Mouse (Mus musculus) forelimb bud, embryonic 11.5 days (tissue): ENCODE measurements around the gene Yjefn3.
"Not testable (repeated sequence)": the region's sequence is repeated elsewhere in the genome, so short reads cannot be mapped to it uniquely, and the experiment has no call there.

Source experiments
- DNase-seq: peaks from one replicate; pipeline ENCODE4 v3.0.0-alpha.2; 2012; ENCODE audit warnings: low read depth, low spot score

Gene Yjefn3

GRCm38 (mm10) chr8:69902163-69903062 is at the start of gene Yjefn3, which contains the start of the genes Tssk6 and Ndufa13:
Gene Yjefn3, minus strand, starts transcription at chr8:69902712.
Gene Tssk6, plus strand, starts transcription at chr8:69902184.
Gene Ndufa13, minus strand, starts transcription at chr8:69902558.
- DNase-seq, result no peak

DNA sequence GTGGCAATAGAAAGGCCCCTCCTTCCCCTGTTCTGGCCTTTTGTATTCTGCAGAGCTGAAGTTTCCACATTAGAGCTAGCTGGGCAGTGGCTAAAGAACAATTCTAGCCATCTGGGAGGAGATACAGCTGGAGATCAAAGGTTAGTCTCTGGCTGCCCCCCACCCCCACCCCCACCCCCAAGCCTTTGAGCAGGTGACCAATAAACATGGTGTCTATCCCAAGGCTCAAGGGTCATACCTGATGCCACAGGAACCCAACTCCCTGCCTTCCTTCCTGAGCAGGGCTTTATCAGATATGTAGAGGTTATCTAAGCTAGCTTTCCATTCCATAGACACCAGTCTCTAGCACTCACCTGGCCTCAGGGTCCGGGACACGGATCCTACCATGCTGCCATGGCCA is 47.8 kb upstream of the Yjefn3 start:
- DNase-seq, result no peak

GRCm38 (mm10) chr8:69942495-69942894 is 40.0 kb upstream of the Yjefn3 start:
- DNase-seq, result not testable (repeated sequence)

DNA sequence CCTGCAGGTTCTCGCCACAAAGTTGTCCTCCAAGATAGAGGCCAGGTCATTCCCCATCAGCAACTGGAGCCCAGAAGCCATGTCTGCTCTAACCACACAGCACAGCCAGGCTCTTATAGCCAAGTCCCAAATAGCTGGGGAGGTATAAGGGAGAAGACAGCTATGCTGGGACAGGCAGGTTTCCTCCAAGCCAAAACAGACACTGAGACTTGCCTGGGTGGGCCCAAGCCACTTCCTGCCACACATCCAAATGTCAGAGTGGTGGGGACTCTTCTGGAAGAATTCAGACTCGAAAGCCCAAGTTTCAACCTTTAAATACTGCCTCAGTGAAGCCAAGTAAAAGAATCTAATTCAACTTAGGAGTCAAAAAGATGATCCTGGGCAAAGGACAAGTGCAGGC is 37.9 kb upstream of the Yjefn3 start:
- no peak for DNase-seq

DNA sequence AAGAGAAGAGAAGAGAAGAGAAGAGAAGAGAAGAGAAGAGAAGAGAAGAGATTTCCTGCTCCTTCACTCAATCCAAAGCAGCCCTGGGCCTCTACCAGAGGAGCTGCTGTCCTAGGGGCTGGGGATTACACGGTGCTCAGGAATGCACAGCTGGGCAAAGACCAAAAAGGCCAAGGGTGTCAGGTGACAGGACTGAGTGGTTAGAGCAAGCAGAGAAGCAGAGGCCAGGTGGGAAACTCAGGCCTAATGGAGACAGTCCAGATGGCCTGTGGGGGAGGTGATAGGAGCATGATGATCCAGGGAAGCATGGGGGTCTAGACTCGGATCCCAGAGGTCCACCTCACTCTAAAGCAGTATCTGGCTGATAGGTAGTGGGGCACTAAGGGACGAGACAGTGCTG is 37.1 kb upstream of the Yjefn3 start:
- DNase-seq, result peak; percentile 81

GRCm38 (mm10) chr8:69938245-69938982 is 35.9 kb upstream of the Yjefn3 start:
- no peak for DNase-seq

GRCm38 (mm10) chr8:69937466-69937865 is 35.0 kb upstream of the Yjefn3 start:
- DNase-seq, result no peak

- DNase-seq, result peak; percentile 29
These were observed 33.7 kb upstream of the Yjefn3 start for GRCm38 (mm10) chr8:69936050-69936794.

GRCm38 (mm10) chr8:69935431-69935830 is 32.9 kb upstream of the Yjefn3 start:
- DNase-seq, result no peak

GRCm38 (mm10) chr8:69934582-69934981 is 32.1 kb upstream of the Yjefn3 start:
- no peak for DNase-seq

DNA sequence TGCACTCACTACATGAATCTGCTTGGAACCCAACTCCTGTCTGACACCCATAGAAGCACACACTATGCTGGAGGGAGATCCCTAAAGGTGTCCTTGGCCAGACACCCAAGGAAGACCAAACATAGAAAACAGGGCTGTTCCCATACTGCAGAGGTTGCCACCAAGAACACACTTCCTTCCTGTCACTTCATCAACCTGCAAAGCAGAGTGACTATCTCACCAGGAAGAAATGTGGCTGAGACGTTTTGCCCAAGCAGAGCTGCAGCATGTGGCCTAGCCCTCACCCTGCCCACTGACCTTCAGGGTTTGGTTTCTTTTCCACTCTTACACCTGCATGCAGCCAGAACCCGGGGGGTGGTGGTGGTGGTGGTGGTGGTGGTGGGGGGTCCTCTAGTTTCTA is 31.3 kb upstream of the Yjefn3 start:
- no peak for DNase-seq

DNA sequence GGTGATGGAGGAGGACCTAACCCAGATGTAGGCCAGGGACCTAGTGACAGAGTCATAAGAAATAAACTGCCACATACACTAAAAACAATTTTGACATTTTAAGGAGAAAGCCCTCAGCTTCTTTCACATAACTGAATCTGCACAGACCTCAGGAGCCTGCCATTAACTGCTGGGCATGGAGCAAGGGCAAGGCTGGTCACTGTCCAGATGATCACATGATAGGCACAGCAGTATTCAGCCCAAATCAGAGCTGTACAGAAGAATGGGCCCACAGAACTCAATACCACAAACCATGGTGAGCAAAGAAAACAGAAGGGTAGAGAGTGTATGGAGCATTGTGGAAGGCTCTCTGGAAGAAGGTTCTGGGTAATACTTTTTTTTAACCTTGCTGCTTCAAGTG is 24.4 kb upstream of the Yjefn3 start:
- DNase-seq, result no peak

DNA sequence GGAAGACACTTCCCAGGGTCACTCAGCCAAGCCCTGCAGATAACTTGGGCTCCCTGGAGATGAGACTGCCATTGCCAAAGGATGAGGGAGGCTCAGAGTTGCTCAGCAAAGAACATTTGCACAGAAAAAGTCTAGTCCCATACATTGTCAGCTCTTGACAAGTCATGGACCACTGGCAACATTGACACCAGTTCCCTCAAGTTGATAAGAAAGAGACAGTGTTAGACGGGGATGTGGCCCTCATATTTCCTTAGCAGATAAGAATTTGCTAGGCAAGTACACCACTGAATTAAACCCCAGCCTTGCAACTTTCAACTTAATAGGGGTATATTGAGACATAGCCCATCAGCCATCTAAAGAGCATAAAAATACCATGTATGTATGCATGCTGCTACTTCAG is 21.5 kb upstream of the Yjefn3 start:
- DNase-seq, result no peak

DNA sequence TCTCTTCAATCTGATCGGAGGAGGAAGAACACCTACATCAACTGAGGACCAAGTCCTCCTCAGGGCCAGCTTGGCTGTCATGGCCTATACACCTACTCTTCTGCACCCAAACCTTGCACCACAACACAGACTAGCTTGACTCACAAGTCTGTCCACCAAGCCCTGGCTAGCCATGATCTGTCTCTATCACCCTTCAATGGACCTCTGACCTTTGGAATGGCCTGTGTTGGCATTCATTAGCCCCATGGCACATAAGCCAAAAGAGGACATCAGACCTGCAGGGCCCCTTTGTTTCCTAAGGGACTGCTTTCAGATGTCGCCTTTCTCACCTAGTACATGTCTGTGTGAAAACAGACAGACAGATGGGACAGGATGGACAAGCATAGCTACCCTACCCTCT is 18.6 kb upstream of the Yjefn3 start:
- no peak for DNase-seq

GRCm38 (mm10) chr8:69919876-69920662 is 17.6 kb upstream of the Yjefn3 start:
- peak; percentile 67 for DNase-seq

DNA sequence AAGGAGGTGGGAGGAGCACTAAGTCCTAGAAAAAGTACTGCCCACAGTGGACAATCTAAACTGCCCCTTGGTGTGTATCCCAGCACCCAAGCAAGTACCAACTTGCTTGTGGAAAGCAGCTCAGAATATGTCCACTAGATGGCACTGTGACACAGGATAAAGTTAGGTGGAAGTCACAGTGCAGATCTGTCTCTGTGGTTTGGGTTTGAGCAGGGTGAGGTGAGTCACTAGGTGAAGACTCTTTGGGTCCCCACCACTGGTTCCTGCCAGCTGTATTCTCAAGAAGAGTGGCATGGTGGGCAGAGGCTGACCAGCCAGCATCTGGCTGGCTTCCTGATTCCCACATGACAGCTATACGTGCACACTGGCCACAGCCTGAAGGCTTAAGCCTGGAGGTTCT is 16.5 kb upstream of the Yjefn3 start:
- peak; percentile 93 for DNase-seq

GRCm38 (mm10) chr8:69918506-69918905 is 16.0 kb upstream of the Yjefn3 start:
- DNase-seq, result no peak

GRCm38 (mm10) chr8:69915748-69916147 is 13.2 kb upstream of the Yjefn3 start:
- DNase-seq, result no peak

- DNase-seq, result no peak
These were observed 12.0 kb upstream of the Yjefn3 start for GRCm38 (mm10) chr8:69914526-69914925.

- DNase-seq, result no peak
These were observed 10.1 kb upstream of the Yjefn3 start for GRCm38 (mm10) chr8:69912478-69913074.

DNA sequence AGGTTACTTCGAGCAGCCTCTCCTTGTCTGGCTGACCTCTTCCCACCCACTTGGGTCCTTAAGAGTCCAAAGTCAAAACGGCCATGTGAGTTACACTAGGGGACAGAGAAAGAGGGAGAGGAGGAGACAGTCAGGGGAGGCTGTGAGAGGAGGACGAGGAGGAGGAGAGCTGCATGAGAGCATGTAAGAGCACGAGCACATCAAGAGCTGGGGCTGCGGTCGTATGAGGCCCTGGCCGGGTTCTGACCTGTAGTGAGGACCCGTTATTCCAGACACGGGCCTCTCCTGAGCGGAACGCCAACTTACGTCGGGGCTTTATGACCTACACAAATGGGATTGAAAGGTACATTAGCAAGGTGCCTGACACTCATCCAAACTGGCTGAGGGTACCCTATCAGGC is 9.4 kb upstream of the Yjefn3 start:
- DNase-seq, result no peak
